Mouse (Mus musculus): Measurements from ENCODE around the gene Gm20388.
"Not testable (repeated sequence)": the region's sequence is repeated elsewhere in the genome, so short reads cannot be mapped to it uniquely, and the experiment has no call there.

The Gm20388 gene

DNA sequence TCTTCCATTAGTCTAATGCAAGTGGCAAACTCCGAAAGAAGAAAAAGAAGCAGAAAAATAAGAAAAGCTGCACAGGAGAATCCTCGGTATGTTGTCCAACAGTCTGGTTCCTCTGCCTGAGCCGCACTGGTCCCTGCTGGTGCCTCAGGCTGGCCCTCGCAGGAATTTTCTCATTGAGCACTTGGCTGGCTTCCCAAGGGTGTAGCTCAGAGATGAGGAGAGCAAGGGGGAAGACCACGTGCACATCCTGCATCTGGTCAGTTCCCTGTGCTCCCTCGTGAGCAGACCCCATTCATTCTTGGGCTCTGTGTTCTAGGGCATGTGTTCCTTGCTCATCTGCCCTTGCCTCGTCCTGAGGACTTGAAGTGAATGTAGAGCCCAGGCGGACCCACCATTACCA lies 3471.9 kb downstream of the Gm20388 start:
- DNase-seq (ENCODE audit: low spot score) = no peak

GRCm38 (mm10) chr8:123384883-123385540 lies 3474.4 kb downstream of the Gm20388 start:
- no peak for DNase-seq (ENCODE audit: low spot score)

DNA sequence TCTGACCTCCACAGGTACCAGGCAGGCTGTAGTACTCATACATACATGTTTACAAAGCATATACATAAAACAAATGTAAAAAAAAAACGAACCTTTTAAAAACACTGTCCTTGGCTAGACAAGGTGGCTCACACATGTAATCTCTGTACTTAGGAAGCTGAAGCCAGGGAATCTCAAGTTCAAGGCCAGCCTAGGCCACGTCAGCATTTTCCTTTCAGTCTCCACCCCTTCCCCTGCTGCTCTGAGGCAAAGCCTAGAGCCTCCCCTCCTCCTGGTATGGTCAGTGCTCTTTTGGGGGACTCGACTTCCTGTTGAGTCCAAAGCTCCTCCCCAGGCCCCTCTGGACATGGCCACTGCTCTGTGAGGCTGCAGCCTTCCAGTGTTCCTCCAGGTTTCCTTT lies 3476.4 kb downstream of the Gm20388 start:
- DNase-seq (ENCODE audit: low spot score) = no peak

GRCm38 (mm10) chr8:123387801-123388200 lies 3477.2 kb downstream of the Gm20388 start:
- no peak for DNase-seq (ENCODE audit: low spot score)

- no peak for DNase-seq (ENCODE audit: low spot score)
These were observed 3478.4 kb downstream of the Gm20388 start for GRCm38 (mm10) chr8:123389026-123389425.

DNA sequence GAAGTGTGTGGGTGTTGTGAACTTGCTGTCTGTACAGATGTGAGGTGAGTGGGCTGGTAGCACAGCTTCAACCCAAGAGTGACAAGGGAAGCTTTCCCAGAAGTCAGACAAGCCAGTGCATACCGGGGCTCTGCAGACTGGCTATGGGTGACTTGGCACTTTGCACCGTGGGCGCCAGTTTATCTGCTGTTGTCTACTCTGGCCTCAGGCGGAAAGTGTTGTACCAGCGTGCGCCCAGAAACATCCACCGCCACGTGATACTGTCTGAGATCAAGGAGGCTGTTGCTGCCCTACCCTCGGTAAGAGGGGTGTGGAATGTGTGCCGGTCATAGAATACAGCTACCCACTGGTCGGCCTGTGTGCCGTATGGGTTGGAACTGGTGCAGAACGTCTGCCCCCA lies 3487.7 kb downstream of the Gm20388 start:
- DNase-seq (ENCODE audit: low spot score) = no peak

- DNase-seq (ENCODE audit: low spot score) = no peak
These were observed 3491.3 kb downstream of the Gm20388 start for GRCm38 (mm10) chr8:123401936-123402335.

DNA sequence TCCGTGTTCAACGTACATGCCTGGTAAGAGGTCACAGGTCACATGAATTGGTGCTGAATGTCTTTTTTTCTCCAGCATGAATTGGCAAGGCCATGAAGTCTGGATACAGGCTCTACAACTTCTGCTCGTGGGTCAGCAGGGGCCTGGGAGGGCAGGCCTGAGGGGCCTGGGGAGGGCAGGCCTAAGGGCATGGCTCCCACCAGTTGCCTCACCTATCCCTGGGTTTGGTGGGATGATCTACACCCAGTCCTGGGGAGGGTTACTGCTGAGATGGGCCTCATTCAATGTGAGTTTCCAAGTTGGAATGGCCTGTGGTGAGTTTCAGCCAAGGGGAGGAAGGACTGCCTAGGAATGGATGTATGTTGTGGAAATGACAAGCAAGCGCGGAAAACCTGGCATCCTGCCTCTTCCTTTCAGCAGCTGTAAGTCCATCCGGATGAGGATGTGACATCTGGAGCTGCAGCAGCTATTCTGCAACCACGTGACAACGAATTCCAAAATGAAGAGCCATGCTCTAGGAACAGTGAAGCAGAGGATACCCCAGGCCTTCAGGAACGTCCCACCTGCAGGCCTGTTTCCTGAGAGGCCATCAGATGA lies 3492.2 kb downstream of the Gm20388 start:
- no peak for DNase-seq (ENCODE audit: low spot score)

GRCm38 (mm10) chr8:123404521-123404920 lies 3493.9 kb downstream of the Gm20388 start:
- DNase-seq (ENCODE audit: low spot score) = no peak

GRCm38 (mm10) chr8:123406786-123407185 lies 3496.1 kb downstream of the Gm20388 start, which contains the start of gene Mc1r:
TSS of gene Mc1r (plus strand) at chr8:123407107.
- peak; percentile 66 for DNase-seq (ENCODE audit: low spot score)

- DNase-seq (ENCODE audit: low spot score) = no peak
These were observed 3497.0 kb downstream of the Gm20388 start for GRCm38 (mm10) chr8:123407612-123408011.

DNA sequence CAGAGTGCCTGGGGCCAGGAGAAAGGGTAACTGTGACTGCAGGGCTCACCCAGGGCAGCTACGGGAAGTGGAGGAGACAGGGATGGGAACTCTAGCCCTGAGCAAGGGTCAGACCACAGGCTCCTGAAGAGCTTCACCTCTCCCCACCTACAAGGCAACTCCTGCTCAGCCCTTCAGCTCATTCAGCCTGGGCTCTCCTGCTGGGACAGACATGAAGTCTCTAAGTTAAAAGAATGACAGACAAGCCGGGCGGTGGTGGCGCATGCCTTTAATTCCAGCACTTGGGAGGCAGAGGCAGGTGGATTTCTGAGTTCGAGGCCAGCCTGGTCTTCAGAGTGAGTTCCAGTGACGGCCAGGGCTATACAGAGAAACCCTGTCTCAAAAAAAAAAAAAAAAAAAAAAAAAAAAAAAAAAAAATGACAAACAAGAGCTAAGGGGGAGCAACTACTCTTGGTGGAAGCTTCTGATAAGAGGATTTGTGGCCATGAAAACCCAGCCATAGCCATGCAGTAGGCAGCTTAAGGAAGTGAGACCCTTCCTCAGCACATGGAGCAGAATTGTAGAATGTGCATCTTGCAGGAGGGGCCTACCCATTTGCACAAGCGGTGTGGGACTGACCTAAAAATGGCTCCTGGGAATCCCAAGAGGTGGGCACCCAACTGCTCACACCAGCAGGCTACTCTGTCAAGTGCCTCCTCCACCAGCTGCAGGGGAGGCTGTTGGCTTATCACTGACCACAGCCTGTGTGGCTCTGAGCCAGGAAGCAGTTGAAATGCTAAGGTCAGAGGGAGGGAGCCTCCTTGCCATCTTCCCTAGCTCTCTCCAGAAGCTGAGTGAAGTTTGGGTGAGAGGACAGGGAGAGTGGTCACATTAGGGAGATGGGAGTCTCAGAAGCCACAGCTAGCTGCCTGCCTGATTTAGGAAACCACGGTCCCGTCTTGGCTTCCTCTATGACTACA lies 3498.2 kb downstream of the Gm20388 start:
- DNase-seq (ENCODE audit: low spot score) = no peak

DNA sequence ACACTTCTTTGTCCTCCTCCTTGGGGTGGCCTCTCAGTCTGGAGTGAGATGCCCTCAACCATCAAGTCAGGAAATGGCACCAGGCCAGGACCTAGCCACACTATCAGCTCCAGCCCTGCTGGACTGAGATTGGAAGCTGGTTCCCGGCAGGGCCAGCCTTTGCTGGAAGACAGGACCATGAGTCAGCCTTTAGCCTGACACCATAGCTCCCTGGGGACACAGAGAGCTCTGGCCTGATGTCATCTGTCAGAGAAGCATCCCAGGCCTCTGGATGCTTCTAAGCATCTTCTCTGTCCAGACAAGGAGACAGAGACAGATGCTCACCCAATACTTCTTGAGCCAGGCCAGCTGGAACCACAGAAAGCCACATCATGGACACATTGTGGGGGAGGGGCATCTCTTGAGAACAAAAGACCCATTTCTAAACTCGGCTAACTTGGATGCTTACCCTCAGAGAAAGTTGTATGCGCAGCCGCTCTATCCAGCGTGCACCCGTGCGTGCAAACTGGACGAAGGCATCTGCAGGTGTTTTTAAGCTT lies 3499.5 kb downstream of the Gm20388 start:
- DNase-seq (ENCODE audit: low spot score) = no peak

- DNase-seq (ENCODE audit: low spot score) = no peak
These were observed 3500.1 kb downstream of the Gm20388 start for GRCm38 (mm10) chr8:123410788-123411187.

GRCm38 (mm10) chr8:123411246-123411645 lies 3500.6 kb downstream of the Gm20388 start, which contains the start of gene Tubb3:
TSS of gene Tubb3 (plus strand) at chr8:123411424.
- no peak for DNase-seq (ENCODE audit: low spot score)

DNA sequence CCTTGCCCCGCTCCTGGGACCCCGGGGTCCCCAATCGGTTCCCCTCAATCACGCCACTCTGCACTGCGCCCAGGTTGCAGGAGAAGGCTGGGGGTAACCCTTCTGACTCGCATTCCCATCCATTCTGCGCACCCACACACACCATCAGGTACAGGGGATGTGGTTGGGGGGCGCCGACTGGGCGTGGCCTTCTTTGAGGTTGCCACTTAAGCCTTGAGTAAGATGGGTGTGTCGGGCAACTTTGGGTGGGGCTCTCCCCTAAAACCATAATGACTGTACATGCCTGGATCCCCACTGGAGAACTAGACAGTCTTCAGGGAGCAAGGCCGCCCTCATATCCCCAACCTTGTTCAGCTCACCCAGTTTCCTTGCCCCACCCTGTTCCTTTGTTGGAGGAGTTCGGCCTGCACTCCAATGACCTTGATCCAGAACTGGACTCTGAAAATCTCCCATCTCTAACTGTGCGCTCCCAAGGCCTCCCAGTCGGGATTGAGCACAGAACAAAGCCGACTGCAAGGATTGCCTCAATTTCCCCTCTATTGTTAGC lies 3501.2 kb downstream of the Gm20388 start:
- no peak for DNase-seq (ENCODE audit: low spot score)

DNA sequence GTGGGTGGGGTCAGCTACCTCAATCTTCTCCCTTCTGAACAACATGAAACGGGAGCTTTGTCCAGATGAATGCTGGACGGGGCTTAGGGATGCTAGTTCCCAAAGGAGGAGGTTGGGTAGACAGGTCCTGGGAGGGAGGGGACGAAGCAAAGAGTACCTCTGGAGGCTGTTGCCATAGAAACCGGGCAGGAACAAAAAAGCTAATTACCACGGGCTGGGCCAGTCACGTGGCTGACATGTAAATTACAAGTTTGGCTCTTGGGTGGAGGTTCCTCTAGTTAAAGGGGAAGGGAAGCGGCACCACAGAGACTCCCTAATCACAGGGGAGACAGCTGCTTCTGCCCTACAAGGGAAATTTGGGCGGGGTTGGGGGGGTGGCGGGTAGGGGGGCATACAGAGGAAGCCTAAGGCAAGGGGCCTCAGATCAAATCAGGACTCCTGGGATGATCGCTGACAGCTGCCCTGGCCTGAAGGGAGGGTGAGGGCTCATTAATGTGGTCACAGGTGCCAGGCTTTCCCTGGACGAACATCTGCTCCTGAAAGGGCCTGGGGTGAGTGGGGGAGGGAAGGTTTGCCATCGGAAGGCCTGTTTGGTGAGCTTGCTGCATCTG lies 3502.0 kb downstream of the Gm20388 start:
- DNase-seq (ENCODE audit: low spot score) = no peak

GRCm38 (mm10) chr8:123414255-123414654 lies 3503.6 kb downstream of the Gm20388 start:
- DNase-seq (ENCODE audit: low spot score) = no peak

DNA sequence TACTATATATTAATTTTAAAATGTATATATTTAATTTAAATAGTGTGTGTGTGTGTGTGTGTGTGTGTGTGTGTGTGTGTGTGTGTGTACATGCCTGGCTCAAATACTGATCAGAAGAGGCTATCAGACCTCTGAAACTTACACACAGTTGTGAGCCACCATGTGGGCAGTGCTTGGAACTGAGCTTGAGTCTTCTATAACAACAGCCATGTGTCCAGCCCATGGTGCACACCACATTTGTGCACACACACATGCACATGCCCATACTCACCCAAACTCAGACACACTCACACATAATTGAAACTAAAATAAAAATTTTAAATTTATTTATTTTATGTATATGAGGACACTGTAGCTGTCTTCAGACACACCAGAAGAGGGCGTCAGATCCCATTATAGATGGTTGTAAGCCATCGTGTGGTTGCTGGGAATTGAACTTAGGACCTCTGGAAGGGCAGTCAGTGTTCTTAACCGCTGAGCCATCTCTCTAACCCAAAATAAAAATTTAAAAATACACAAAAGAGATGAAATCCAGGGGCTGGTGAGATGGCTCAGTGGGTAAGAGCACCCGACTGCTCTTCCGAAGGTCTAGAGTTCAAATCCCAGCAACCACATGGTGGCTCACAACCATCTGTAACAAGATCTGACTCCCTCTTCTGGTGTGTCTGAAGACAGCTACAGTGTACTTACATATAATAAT lies 3504.5 kb downstream of the Gm20388 start:
- DNase-seq (ENCODE audit: low spot score) = not testable (repeated sequence)

- no peak for DNase-seq (ENCODE audit: low spot score)
These were observed 3505.6 kb downstream of the Gm20388 start for GRCm38 (mm10) chr8:123415967-123416943.

Measured in ovary, postnatal 14 days (tissue).